Mouse (Mus musculus): ENCODE results near the gene Shisa6. TPM values are rescaled to one million over a fixed set of nuclear protein-coding genes. Genes with fewer than 3 reads are reported as not detected.

Shisa6 gene
- polyA plus RNA-seq, 1 experiment from 2014 or later = 0.37 TPM

DNA sequence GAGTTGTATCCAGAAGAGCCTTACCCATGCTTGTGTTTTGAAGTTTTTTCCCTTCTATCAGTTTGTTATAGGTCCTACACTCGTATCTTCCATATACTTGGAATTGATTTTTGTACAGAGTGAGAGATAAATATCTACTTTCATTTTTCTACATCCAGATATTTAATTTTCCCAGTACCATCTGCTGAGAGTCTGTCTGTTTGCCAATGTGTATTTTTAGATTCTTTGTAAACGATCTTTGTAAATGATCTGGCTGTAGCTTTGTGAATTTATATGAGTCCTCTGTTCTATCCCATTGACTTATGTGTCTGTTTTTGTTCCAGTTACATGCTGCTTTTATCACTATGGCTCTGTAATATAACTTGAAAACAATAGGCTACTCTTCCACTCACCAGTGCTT lies 348.0 kb downstream of the Shisa6 start:
- no peak for ATAC-seq (replicated peaks; ENCODE audit: low FRiP score, low read depth)
- TF ChIP-seq CTCF (IDR thresholded peaks at IDR 0.05; ENCODE audit: low read depth) = no peak
- WGBS = 75% methylated on average over 2 of the region's 2 CpGs
- H3K27ac ChIP-seq = no peak overlapping the region
- no peaks in the 10 kb centered on the region for H3K27me3 ChIP-seq (ENCODE audit: insufficient read depth, low read length)
- no peak overlapping the region for H3K4me3 ChIP-seq (replicated peaks; ENCODE audit: low read depth, low read length)
- H3K9me3 ChIP-seq (replicated peaks; ENCODE audit: low read length) = no peaks in the 10 kb centered on the region
- no peaks in the 10 kb centered on the region for H3K36me3 ChIP-seq (ENCODE audit: insufficient read depth, low read length)
- H3K4me2 ChIP-seq (ENCODE audit: low read length) = no peak overlapping the region
- H3K9ac ChIP-seq (ENCODE audit: low read depth, low read length) = no peak overlapping the region
- no peaks in the 10 kb centered on the region for H3K4me1 ChIP-seq (replicated peaks; ENCODE audit: insufficient read depth, low read length)
- no peak for DNase-seq (ENCODE audit: low spot score)

- H3K27me3 ChIP-seq (ENCODE audit: insufficient read depth, low read length) = no peaks in the 10 kb centered on the region
- no peaks in the 10 kb centered on the region for H3K36me3 ChIP-seq (ENCODE audit: insufficient read depth, low read length)
- 0 out of 2 replicates have a peak, but pooled peaks have one; percentile 5 for TF ChIP-seq CTCF (IDR thresholded peaks at IDR 0.05; ENCODE audit: low read depth)
- 0 out of 2 replicates have a peak within 1 kb of the TSS, but pooled peaks have one; percentile 8 for H3K9ac ChIP-seq (ENCODE audit: low read depth, low read length)
- H3K4me2 ChIP-seq (ENCODE audit: low read length) = peak within 1 kb of the TSS; percentile 83
- 0 out of 2 replicates have a peak, but pooled peaks cover 4% of the 10 kb centered on the region for H3K4me1 ChIP-seq (replicated peaks; ENCODE audit: insufficient read depth, low read length)
- H3K4me3 ChIP-seq (replicated peaks; ENCODE audit: low read depth, low read length) = peak within 1 kb of the TSS; percentile 36
- ATAC-seq (replicated peaks; ENCODE audit: low FRiP score, low read depth) (peak; percentile 90), DNase-seq (ENCODE audit: low spot score) (peak; percentile 88)
- H3K27ac ChIP-seq = no peak within 1 kb of the TSS
- under 1% methylated on average over 52 of the region's 53 CpGs for WGBS
- H3K9me3 ChIP-seq (replicated peaks; ENCODE audit: low read length) = no peaks in the 10 kb centered on the region
Observed at GRCm38 (mm10) chr11:66167801-66168651, 357.7 kb downstream of the Shisa6 start, which contains the start of gene Dnah9. Dnah9 (minus strand) TSS chr11:66168551.

GRCm38 (mm10) chr11:66164022-66164421 lies 361.7 kb downstream of the Shisa6 start:
- no peak overlapping the region for H3K4me3 ChIP-seq (replicated peaks; ENCODE audit: low read depth, low read length)
- H3K4me1 ChIP-seq (replicated peaks; ENCODE audit: insufficient read depth, low read length) = 0 out of 2 replicates have a peak, but pooled peaks cover 4% of the 10 kb centered on the region
- H3K9ac ChIP-seq (ENCODE audit: low read depth, low read length) = no peak overlapping the region
- H3K27me3 ChIP-seq (ENCODE audit: insufficient read depth, low read length) = no peaks in the 10 kb centered on the region
- no peaks in the 10 kb centered on the region for H3K36me3 ChIP-seq (ENCODE audit: insufficient read depth, low read length)
- H3K27ac ChIP-seq = no peak overlapping the region
- WGBS = 81% methylated on average over 2 of the region's 2 CpGs
- ATAC-seq (replicated peaks; ENCODE audit: low FRiP score, low read depth) = no peak
- H3K9me3 ChIP-seq (replicated peaks; ENCODE audit: low read length) = no peaks in the 10 kb centered on the region
- DNase-seq (ENCODE audit: low spot score) = no peak
- H3K4me2 ChIP-seq (ENCODE audit: low read length) = no peak overlapping the region
- TF ChIP-seq CTCF (IDR thresholded peaks at IDR 0.05; ENCODE audit: low read depth) = no peak

All from kidney, postnatal 0 days (tissue).